Mouse (Mus musculus): Measurements from ENCODE around the gene Baz1b.

DNA sequence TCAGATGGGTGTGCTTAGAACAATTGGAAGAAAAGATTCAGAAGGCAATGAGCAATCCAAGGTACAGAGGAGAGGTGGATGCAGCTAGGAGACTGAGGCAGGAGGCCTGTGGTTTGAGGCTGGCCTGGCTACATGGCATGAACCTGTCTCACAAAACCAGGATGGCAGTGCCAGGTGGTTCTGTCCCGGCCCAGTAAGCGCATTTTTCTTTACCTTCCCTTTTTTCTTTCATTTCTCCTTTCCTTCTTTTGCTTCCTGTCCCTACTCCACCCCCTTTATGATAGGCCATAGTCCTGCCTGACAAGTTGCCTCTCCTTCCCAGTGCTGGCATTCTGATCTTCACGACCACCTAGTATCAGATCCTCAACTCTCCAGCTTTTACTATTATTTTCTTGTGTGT, 2.0 kb upstream of the Baz1b start:
- TF ChIP-seq POLR2A (IDR thresholded peaks at IDR 0.05; ENCODE audit: insufficient read depth, low read depth, low read length) (no peak), EP300 (IDR thresholded peaks at IDR 0.05; ENCODE audit: insufficient read depth, low read depth, low read length) (no peak)

Measured in heart, adult 2 months (tissue).